25 mouse cellular contexts compared by ENCODE assay signal in the genomic region with DNA sequence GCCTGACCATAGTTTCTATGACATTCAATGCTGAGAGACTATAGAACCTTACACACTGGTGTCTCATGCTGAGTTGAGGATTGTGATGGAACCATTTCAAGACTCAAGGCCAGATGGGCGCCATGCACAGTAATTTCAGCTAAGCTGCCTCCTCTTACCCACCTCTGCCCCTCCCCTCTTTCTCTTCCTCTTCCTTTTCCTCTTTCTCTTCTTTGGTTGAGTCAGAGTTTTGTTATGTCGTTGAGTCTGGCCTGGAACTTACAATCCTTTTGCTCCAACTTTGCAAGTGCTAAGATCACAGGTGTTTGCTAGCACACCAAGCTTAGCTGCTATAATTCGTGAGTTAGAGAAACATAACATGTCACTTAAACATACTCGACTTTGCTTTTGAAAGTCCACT.
"Had no signal": no experiment of that assay in that cellular context is flagged by ENCODE, and none has a peak within 500 bp of the region (broad histone marks: within the 10 kb centered on the region; RNA-seq: fewer than 3 reads in every experiment).

No protein-coding gene starts in this region.

- H3K36me3 ChIP-seq: heart, embryonic 10.5 days; heart, embryonic 12.5 days; hindbrain, embryonic 10.5 days; hindbrain, embryonic 12.5 days; intestine, embryonic 15.5 days; limb, embryonic 13.5 days; limb, embryonic 15.5 days had no signal

- DNase-seq: gastrocnemius, adult 2 months; gastrocnemius, postnatal 10 days; gastrocnemius, postnatal 25 days; heart, adult 18-20 months; heart, postnatal 10 days; heart, postnatal 4 days; kidney, adult 18-20 months; kidney, adult 8-10 months; kidney, postnatal 10 days; kidney, postnatal 25 days; kidney, postnatal 4 days; layer of hippocampus, adult 9-11 months; layer of hippocampus, postnatal 36 days; left cerebral cortex, postnatal 4 days had no signal

- H3K27ac ChIP-seq: gastrocnemius, adult 2 months; heart, embryonic 10.5 days; hindbrain, embryonic 10.5 days; hindbrain, embryonic 12.5 days; hindbrain, embryonic 14.5 days; intestine, embryonic 15.5 days; limb, embryonic 13.5 days; limb, embryonic 15.5 days had no signal

- H3K27me3 ChIP-seq: hindbrain, embryonic 12.5 days; intestine, embryonic 15.5 days; limb, embryonic 13.5 days; limb, embryonic 15.5 days had no signal

- H3K4me2 ChIP-seq: heart, embryonic 12.5 days; hindbrain, embryonic 12.5 days; hindbrain, embryonic 14.5 days; intestine, embryonic 15.5 days; limb, embryonic 13.5 days; limb, embryonic 15.5 days had no signal

- H3K4me3 ChIP-seq: gastrocnemius, adult 2 months; heart, embryonic 10.5 days; heart, embryonic 12.5 days; hindbrain, embryonic 10.5 days; hindbrain, embryonic 12.5 days; intestine, embryonic 15.5 days; limb, embryonic 13.5 days; limb, embryonic 15.5 days had no signal

- H3K9me3 ChIP-seq: heart, embryonic 10.5 days; heart, embryonic 12.5 days; hindbrain, embryonic 10.5 days; hindbrain, embryonic 12.5 days; intestine, embryonic 15.5 days; limb, embryonic 13.5 days; limb, embryonic 15.5 days had no signal

- H3K9ac ChIP-seq: heart, embryonic 12.5 days; hindbrain, embryonic 12.5 days; hindbrain, embryonic 14.5 days; intestine, embryonic 15.5 days; limb, embryonic 13.5 days; limb, embryonic 15.5 days had no signal

- ATAC-seq: hindbrain, embryonic 16.5 days; inflammation-experienced regulatory T-cells, adult 6 months; intestine, embryonic 15.5 days; intestine, postnatal 0 days had no signal
